Mouse (Mus musculus) left cerebral cortex, adult 6 months (tissue): Measurements from ENCODE around the gene Chst1. TPM values are rescaled to one million over a fixed set of nuclear protein-coding genes. Genes with fewer than 3 reads are reported as not detected.

Experiments used
- long read RNA-seq, 2 experiments: library from polyadenylated mRNA; unstranded; transcript quantifications; one replicate each; pipeline ENCODE4 v2.0.0; 2019 to 2020
- polyA plus RNA-seq: library from polyadenylated mRNA; unstranded; fragments of <200 nt; fragmentation: Nextera tagmentation; gene quantifications from 2 replicates; pipeline ENCODE4 v1.2.3, GENCODE M21; 2021

Gene Chst1
- 59.7 and 142 TPM in 2 replicates for polyA plus RNA-seq
- long read RNA-seq, experiment 1, transcript Chst1-201 (3 exons, 2,680 nt) = major isoform, 157 of 261 reads
- long read RNA-seq, experiment 1, partial matches to known transcripts = 85 of 261 reads
- long read RNA-seq, experiment 1, other reads (novel, unspliced or antisense) = 19 of 261 reads
- long read RNA-seq, experiment 2, transcript Chst1-201 (3 exons, 2,680 nt) = major isoform, 25 of 158 reads
- long read RNA-seq, experiment 2, partial matches to known transcripts = 129 of 158 reads
- long read RNA-seq, experiment 2, other reads (novel, unspliced or antisense) = 4 of 158 reads

GRCm38 (mm10) chr2:92599487-92600347 is at the start of gene Chst1:
Gene Chst1 (plus strand): TSS chr2:92599707.

Other genes with a start within 250 kb of the Chst1 start
- gene Pex16, start 225.0 kb upstream of the Chst1 start, polyA plus RNA-seq = 31.7 and 37.1 TPM in 2 replicates
- 0.14 TPM in 1 of 2 replicates, not detected in the other for gene Large2, start 224.8 kb upstream of the Chst1 start, polyA plus RNA-seq
- 0.58 and 1.0 TPM in 2 replicates for gene 1700029I15Rik, start 217.2 kb upstream of the Chst1 start, polyA plus RNA-seq
- 25.3 and 101 TPM in 2 replicates for gene Mapk8ip1, start 198.4 kb upstream of the Chst1 start, polyA plus RNA-seq
- 58.9 and 62.5 TPM in 2 replicates for gene Cry2, start 165.7 kb upstream of the Chst1 start, polyA plus RNA-seq
- 4.4 and 7.2 TPM in 2 replicates for gene Slc35c1, start 139.2 kb upstream of the Chst1 start, polyA plus RNA-seq